Comparison of ENCODE assay signal across 10 mouse cellular contexts in genomic region chr16:33580331-33580730, GRCm38 (mm10).
A peak's percentile ranks its signal among the peaks of the same experiment; 100 is the strongest.
DNase-seq lines count a peak whose midpoint lies in the region; ATAC-seq lines count a peak whose summit lies in the region.
"Had no signal": no experiment of that assay in that cellular context is flagged by ENCODE, and none has a peak within 500 bp of the region (broad histone marks: within the 10 kb centered on the region; RNA-seq: fewer than 3 reads in every experiment).

No protein-coding gene starts in this region.

- peak overlapping the region; percentile 21; the same call in 1 of the 2 replicates for H3K4me2 ChIP-seq in heart, embryonic 14.5 days (ENCODE audit: low read length)
- H3K4me2 ChIP-seq in intestine, embryonic 14.5 days (ENCODE audit: low read length) = no peak overlapping the region
- H3K4me2 ChIP-seq in stomach, embryonic 16.5 days (ENCODE audit: low read depth, low read length) = no peak overlapping the region

- no peak for ATAC-seq in heart, embryonic 14.5 days (ENCODE audit: insufficient number of reproducible peaks, insufficient read depth, low FRiP score, low read depth)
- ATAC-seq in intestine, embryonic 14.5 days (replicated peaks; ENCODE audit: low FRiP score, low TSS enrichment, low read depth) = 0 out of 2 replicates have a peak, but pooled peaks have one; percentile 3
- peak; percentile 0; the same call in 1 of the 2 replicates for ATAC-seq in stomach, embryonic 16.5 days (ENCODE audit: insufficient read depth, low FRiP score)

- H3K27me3 ChIP-seq in heart, embryonic 14.5 days (ENCODE audit: control insufficient read depth, insufficient read depth, low read length) = no peaks in the 10 kb centered on the region
- no peaks in the 10 kb centered on the region for H3K27me3 ChIP-seq in intestine, embryonic 14.5 days (replicated peaks; ENCODE audit: control insufficient read depth, insufficient read depth, low read length)
- H3K27me3 ChIP-seq in stomach, embryonic 16.5 days (ENCODE audit: control insufficient read depth, insufficient read depth, low read length) = no peaks in the 10 kb centered on the region

- peaks cover 70 to 92% of the 10 kb centered on the region in 2 experiments for H3K4me1 ChIP-seq in heart, embryonic 14.5 days (ENCODE audit: control insufficient read depth in 2 of 2, insufficient read depth in 2 of 2, low read length in 2 of 2)
- peaks cover 30% of the 10 kb centered on the region for H3K4me1 ChIP-seq in intestine, embryonic 14.5 days (replicated peaks; ENCODE audit: control insufficient read depth, insufficient read depth, low read length)
- peaks cover 24% of the 10 kb centered on the region for H3K4me1 ChIP-seq in stomach, embryonic 16.5 days (ENCODE audit: control insufficient read depth, insufficient read depth, low read length)

- H3K36me3 ChIP-seq in heart, embryonic 14.5 days (ENCODE audit: control insufficient read depth, insufficient read depth, low read length) = no peaks in the 10 kb centered on the region
- H3K36me3 ChIP-seq in intestine, embryonic 14.5 days (ENCODE audit: control insufficient read depth, insufficient read depth, low read length) = no peaks in the 10 kb centered on the region
- no peaks in the 10 kb centered on the region for H3K36me3 ChIP-seq in stomach, embryonic 16.5 days (ENCODE audit: control insufficient read depth, insufficient read depth, low read length)

- WGBS in heart, embryonic 14.5 days = 49% methylated on average over 2 of the region's 2 CpGs
- WGBS in intestine, embryonic 14.5 days = 78% methylated on average over 2 of the region's 2 CpGs
- 86% methylated on average over 2 of the region's 2 CpGs for WGBS in stomach, embryonic 16.5 days

- peak overlapping the region; percentile 87 to 94 for H3K27ac ChIP-seq in heart, embryonic 14.5 days (replicated peaks in 1 of 2; ENCODE audit: control insufficient read depth in 1 of 2, insufficient read depth in 1 of 2, low read depth in 2 of 2, low read length in 2 of 2)
- H3K27ac ChIP-seq in intestine, embryonic 14.5 days (ENCODE audit: low read depth) = peak overlapping the region; percentile 82
- H3K27ac ChIP-seq in stomach, embryonic 16.5 days (ENCODE audit: low read length) = peak overlapping the region; percentile 88

- H3K9ac ChIP-seq in heart, embryonic 14.5 days (ENCODE audit: low read length) = no peak overlapping the region
- no peak overlapping the region for H3K9ac ChIP-seq in intestine, embryonic 14.5 days (ENCODE audit: low read length)
- H3K9ac ChIP-seq in stomach, embryonic 16.5 days (ENCODE audit: low read length) = no peak overlapping the region

- no peaks in the 10 kb centered on the region for H3K9me3 ChIP-seq in heart, embryonic 14.5 days (ENCODE audit: control insufficient read depth, low read length)
- H3K9me3 ChIP-seq in intestine, embryonic 14.5 days (ENCODE audit: control insufficient read depth, low read length) = 0 out of 2 replicates have a peak, but pooled peaks cover 2% of the 10 kb centered on the region
- no peaks in the 10 kb centered on the region for H3K9me3 ChIP-seq in stomach, embryonic 16.5 days (replicated peaks; ENCODE audit: control insufficient read depth, low read length)

- no peak for DNase-seq in heart, postnatal 4 days
- peak; percentile 39 for DNase-seq in retina, postnatal 1 day
- DNase-seq in retina, embryonic 14.5 days (ENCODE audit: low spot score) = no peak
- DNase-seq in intestine, embryonic 14.5 days (ENCODE audit: low spot score) = no peak
- DNase-seq in spleen, postnatal 14 days (ENCODE audit: low spot score in 2 of 2) = no peak
- no peak for DNase-seq in frontal cortex, postnatal 25 days (ENCODE audit: low spot score in 2 of 2)
- DNase-seq: adrenal gland, postnatal 25 days had no signal

- no peak overlapping the region for H3K4me3 ChIP-seq in heart, embryonic 14.5 days (ENCODE audit: control insufficient read depth in 1 of 2, insufficient read depth in 1 of 2, low read depth in 1 of 2, low read length in 2 of 2)
- H3K4me3 ChIP-seq in intestine, embryonic 14.5 days (ENCODE audit: low read depth, low read length) = no peak overlapping the region
- H3K4me3 ChIP-seq in stomach, embryonic 16.5 days (replicated peaks; ENCODE audit: low read length) = no peak overlapping the region
- H3K4me3 ChIP-seq: erythroblast, embryonic 14.5 days had no signal
